Mouse (Mus musculus) intestine, embryonic 15.5 days (tissue): ENCODE results near the gene Cpa5. TPM values are rescaled to one million over a fixed set of nuclear protein-coding genes. Genes with fewer than 3 reads are reported as not detected.

Experiments used
- ATAC-seq: fragments of 200-750 bp; cut with Nextera tagmentation; 2 replicates; pipeline ENCODE4 v1.8.0; 2017; ENCODE audit warnings: moderate TSS enrichment, moderate library complexity
- H3K27ac ChIP-seq: fragments of 300-500 bp; sonication (generic); 2 replicates; pipeline ENCODE4 v1.5.1; 2015; ENCODE audit warnings: mild to moderate bottlenecking, inconsistent platforms
- H3K27me3 ChIP-seq: fragments of 300-500 bp; sonication (generic); replicated peaks from 2 replicates; pipeline ENCODE4 v1.6.1; 2015; ENCODE audit warnings: inconsistent platforms
- H3K36me3 ChIP-seq: fragments of 300-500 bp; sonication (generic); 2 replicates; pipeline ENCODE4 v1.6.1; 2015; ENCODE audit warnings: inconsistent platforms
- H3K4me1 ChIP-seq: fragments of 300-500 bp; sonication (generic); replicated peaks from 2 replicates; pipeline ENCODE4 v1.6.1; 2015; ENCODE audit warnings: inconsistent platforms
- H3K4me2 ChIP-seq: fragments of 300-500 bp; sonication (generic); replicated peaks from 2 replicates; pipeline ENCODE4 v1.6.1; 2015; ENCODE audit warnings: mild to moderate bottlenecking, inconsistent platforms
- H3K4me3 ChIP-seq: fragments of 300-500 bp; sonication (generic); replicated peaks from 2 replicates; pipeline ENCODE4 v1.5.1; 2015; ENCODE audit warnings: inconsistent platforms
- H3K9ac ChIP-seq: fragments of 300-500 bp; sonication (generic); 2 replicates; pipeline ENCODE4 v1.6.1; 2015; ENCODE audit warnings: inconsistent platforms
- H3K9me3 ChIP-seq: fragments of 300-500 bp; sonication (generic); 2 replicates; pipeline ENCODE4 v1.6.1; 2016; ENCODE audit warnings: inconsistent platforms
- WGBS: fragments of 180-500 bp; shearing (Covaris S2); methylation state at CpG from one replicate; pipeline ENCODE4 v1.1.7; 2015; 5-methylcytosine and 5-hydroxymethylcytosine counted together
- polyA plus RNA-seq: library from polyadenylated mRNA; unstranded; fragments of >200 nt; fragmentation: Nextera tagmentation; extraction: Ambion mirVana; gene quantifications from 2 replicates; pipeline ENCODE4 v1.2.1, GENCODE M21; 2015

The Cpa5 gene
- 0.25 TPM in 2 replicates for polyA plus RNA-seq

DNA sequence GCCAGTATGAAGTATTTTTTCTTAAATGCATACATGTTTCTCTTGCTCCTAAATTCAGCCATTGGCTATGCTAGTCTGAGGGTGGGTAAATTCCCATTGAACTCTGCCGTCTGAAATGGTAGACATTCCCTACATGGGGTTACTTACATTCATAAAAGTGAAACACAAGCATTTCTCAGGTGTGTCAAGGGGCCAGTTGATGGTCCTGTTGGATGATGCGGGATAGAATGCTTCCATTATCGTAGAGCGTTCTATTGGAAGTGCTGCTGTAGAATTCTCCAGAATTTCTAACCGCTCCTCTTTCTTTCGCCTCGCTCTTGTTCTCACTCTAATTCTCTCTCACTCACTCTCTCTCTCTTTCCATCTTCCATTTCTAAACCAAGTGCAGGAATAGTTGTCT, at the start of gene Cpa5:
TSS of gene Cpa5 (plus strand) at position 301 of the 400 bp plus-strand sequence.
- Histone ChIP-seq H3K4me1 (no peaks in the 10 kb centered on the region), H3K9me3 (no peaks in the 10 kb centered on the region), H3K27ac (no peak within 1 kb of the TSS), H3K9ac (no peak within 1 kb of the TSS), H3K27me3 (no peaks in the 10 kb centered on the region), H3K36me3 (no peaks in the 10 kb centered on the region), H3K4me3 (no peak within 1 kb of the TSS), H3K4me2 (no peak within 1 kb of the TSS)
- 97% methylated on average over 7 of the region's 7 CpGs for WGBS
- no peak for ATAC-seq

- no peak for ATAC-seq
- no peaks in the 10 kb centered on the region for H3K4me1 ChIP-seq
- H3K4me3 ChIP-seq: no peak overlapping the region
- no peaks in the 10 kb centered on the region for H3K27me3 ChIP-seq
- H3K27ac ChIP-seq: no peak overlapping the region
- no peaks in the 10 kb centered on the region for H3K9me3 ChIP-seq
- H3K4me2 ChIP-seq: no peak overlapping the region
- no peak overlapping the region for H3K9ac ChIP-seq
- no peaks in the 10 kb centered on the region for H3K36me3 ChIP-seq
- WGBS: 71% methylated on average over 4 of the region's 4 CpGs
These were observed 48.7 kb upstream of the Cpa5 start for GRCm38 (mm10) chr6:30562132-30562531.

- Histone ChIP-seq H3K27ac (no peak overlapping the region), H3K4me3 (no peak overlapping the region), H3K4me1 (no peaks in the 10 kb centered on the region), H3K27me3 (no peaks in the 10 kb centered on the region), H3K9me3 (no peaks in the 10 kb centered on the region), H3K36me3 (no peaks in the 10 kb centered on the region), H3K9ac (no peak overlapping the region), H3K4me2 (no peak overlapping the region)
- WGBS: 60% methylated on average over 6 of the region's 6 CpGs
- ATAC-seq: peak; percentile 70
These were observed 47.2 kb upstream of the Cpa5 start for GRCm38 (mm10) chr6:30563575-30563974.

DNA sequence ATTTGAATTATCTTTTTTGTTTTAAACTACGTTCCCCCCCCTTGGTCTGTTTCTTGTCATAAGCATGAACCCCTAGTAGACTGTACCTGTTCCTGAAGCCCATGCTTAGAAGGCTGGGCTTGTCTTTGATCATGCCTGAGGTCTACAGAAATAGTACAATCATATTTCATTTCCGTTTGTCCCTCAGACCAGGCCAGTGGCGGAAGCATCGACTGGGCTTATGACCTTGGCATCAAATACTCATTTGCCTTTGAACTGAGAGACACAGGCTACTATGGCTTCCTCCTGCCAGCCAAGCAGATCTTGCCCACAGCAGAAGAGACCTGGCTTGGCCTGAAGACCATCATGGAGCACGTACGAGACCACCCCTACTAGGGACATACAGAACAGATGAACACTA, 46.8 kb upstream of the Cpa5 start:
- Histone ChIP-seq H3K27me3 (no peaks in the 10 kb centered on the region), H3K9me3 (no peaks in the 10 kb centered on the region), H3K4me2 (no peak overlapping the region), H3K4me1 (no peaks in the 10 kb centered on the region), H3K4me3 (no peak overlapping the region), H3K27ac (no peak overlapping the region), H3K36me3 (no peaks in the 10 kb centered on the region), H3K9ac (no peak overlapping the region)
- ATAC-seq: no peak
- 89% methylated on average over 6 of the region's 6 CpGs for WGBS

- Histone ChIP-seq H3K4me3 (no peak within 1 kb of the TSS), H3K4me1 (0 out of 2 replicates have a peak, but pooled peaks cover 5% of the 10 kb centered on the region), H3K36me3 (no peaks in the 10 kb centered on the region), H3K4me2 (no peak within 1 kb of the TSS), H3K9me3 (no peaks in the 10 kb centered on the region), H3K9ac (no peak within 1 kb of the TSS), H3K27me3 (no peaks in the 10 kb centered on the region), H3K27ac (no peak within 1 kb of the TSS)
- 67% methylated on average over 5 of the region's 5 CpGs for WGBS
- no peak for ATAC-seq
These were observed 42.7 kb upstream of the Cpa5 start, which contains the start of gene Cpa4 for GRCm38 (mm10) chr6:30568069-30568468. TSS of gene Cpa4 (plus strand) at chr6:30568369.

- Histone ChIP-seq H3K9ac (no peak overlapping the region), H3K36me3 (no peaks in the 10 kb centered on the region), H3K4me2 (no peak overlapping the region), H3K27me3 (no peaks in the 10 kb centered on the region), H3K4me1 (0 out of 2 replicates have a peak, but pooled peaks cover 5% of the 10 kb centered on the region), H3K4me3 (no peak overlapping the region), H3K27ac (no peak overlapping the region), H3K9me3 (no peaks in the 10 kb centered on the region)
- 69% methylated on average over 10 of the region's 10 CpGs for WGBS
- ATAC-seq: no peak
These were observed 41.5 kb upstream of the Cpa5 start for GRCm38 (mm10) chr6:30569331-30569730.

DNA sequence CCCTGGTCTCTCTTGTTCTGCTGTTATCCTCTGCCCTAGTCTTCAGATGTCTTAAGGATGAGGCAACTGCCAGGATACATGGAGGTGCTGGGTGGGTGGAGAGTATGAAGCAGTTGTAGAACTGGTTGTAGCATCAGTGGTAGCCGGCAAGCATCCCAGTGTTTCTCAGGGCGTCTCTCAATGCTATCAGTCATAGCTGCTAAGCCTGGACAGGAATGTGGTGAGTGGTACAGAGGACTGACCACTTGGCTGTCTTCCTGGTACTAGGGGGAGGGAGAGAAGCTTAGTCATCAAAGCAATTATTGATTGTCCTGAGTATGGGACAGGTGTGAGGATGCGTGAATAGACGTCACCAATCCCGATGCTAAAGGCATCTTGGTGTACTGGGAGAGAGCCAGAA, 40.8 kb upstream of the Cpa5 start:
- ATAC-seq: no peak
- Histone ChIP-seq H3K27me3 (no peaks in the 10 kb centered on the region), H3K4me1 (0 out of 2 replicates have a peak, but pooled peaks cover 5% of the 10 kb centered on the region), H3K9me3 (no peaks in the 10 kb centered on the region), H3K4me2 (no peak overlapping the region), H3K27ac (no peak overlapping the region), H3K36me3 (no peaks in the 10 kb centered on the region), H3K4me3 (no peak overlapping the region), H3K9ac (no peak overlapping the region)
- 79% methylated on average over 5 of the region's 5 CpGs for WGBS

DNA sequence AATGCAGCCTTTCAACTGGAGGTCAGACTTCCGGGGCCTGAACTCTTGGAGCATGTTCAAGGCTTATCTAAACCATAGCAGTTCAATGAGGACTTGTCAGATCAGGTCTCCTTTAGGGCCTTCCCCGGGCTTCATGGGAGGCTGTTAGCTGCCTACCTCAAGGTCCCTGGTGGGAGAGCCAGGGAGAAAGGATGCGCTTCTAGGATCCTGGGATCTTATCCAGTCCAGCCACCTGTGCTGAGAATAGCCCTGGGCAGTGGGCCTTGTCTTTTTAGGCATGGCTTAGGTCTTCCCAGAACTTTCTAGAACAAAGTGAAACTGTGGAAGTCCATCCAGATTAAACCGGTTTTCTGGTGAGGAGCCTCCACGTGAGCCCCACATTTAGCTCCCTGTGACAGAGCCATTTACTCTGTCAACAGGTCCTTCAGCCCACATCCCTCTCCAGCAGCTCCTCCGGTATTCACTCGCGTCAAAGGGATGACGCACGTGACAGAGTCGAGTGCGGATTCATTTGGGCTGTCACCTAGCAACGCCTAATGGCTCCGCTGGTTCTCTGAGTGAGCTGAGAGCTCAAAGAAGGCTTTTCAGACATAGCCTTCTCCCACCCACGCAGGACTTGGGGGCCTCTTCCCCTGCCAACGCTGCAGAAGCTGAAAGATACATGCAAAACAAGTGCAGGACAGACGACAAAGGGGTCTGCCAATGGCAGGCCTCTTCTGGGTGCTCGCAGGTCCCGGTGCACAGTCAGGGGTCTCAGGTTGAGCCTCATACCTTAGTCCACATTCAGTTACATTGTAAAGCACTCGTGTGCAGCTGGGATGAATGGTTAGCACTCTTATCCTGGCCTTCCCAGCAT, 38.1 kb upstream of the Cpa5 start:
- 55% methylated on average over 20 of the region's 20 CpGs for WGBS
- H3K27ac ChIP-seq: peak overlapping the region; percentile 75
- H3K9me3 ChIP-seq: no peaks in the 10 kb centered on the region
- no peak overlapping the region for H3K4me2 ChIP-seq
- H3K9ac ChIP-seq: no peak overlapping the region
- H3K4me3 ChIP-seq: no peak overlapping the region
- ATAC-seq: peak; percentile 53; the same call in 1 of the 2 replicates
- H3K4me1 ChIP-seq: 0 out of 2 replicates have a peak, but pooled peaks cover 5% of the 10 kb centered on the region
- no peaks in the 10 kb centered on the region for H3K27me3 ChIP-seq
- H3K36me3 ChIP-seq: no peaks in the 10 kb centered on the region

- H3K27ac ChIP-seq: peak overlapping the region; percentile 75; the same call in 1 of the 2 replicates
- WGBS: 41% methylated on average over 5 of the region's 5 CpGs
- H3K9me3 ChIP-seq: no peaks in the 10 kb centered on the region
- H3K9ac ChIP-seq: no peak overlapping the region
- H3K27me3 ChIP-seq: no peaks in the 10 kb centered on the region
- no peak overlapping the region for H3K4me3 ChIP-seq
- H3K36me3 ChIP-seq: no peaks in the 10 kb centered on the region
- H3K4me2 ChIP-seq: no peak overlapping the region
- 0 out of 2 replicates have a peak, but pooled peaks cover 5% of the 10 kb centered on the region for H3K4me1 ChIP-seq
- peak; percentile 63 for ATAC-seq
These were observed 37.4 kb upstream of the Cpa5 start for GRCm38 (mm10) chr6:30573380-30573779.

- no peak overlapping the region for H3K27ac ChIP-seq
These were observed 35.9 kb upstream of the Cpa5 start for GRCm38 (mm10) chr6:30574945-30575344.

GRCm38 (mm10) chr6:30576477-30577203, 34.2 kb upstream of the Cpa5 start:
- no peak overlapping the region for H3K9ac ChIP-seq
- H3K36me3 ChIP-seq: no peaks in the 10 kb centered on the region
- no peak overlapping the region for H3K4me3 ChIP-seq
- H3K27ac ChIP-seq: peak overlapping the region; percentile 27; the same call in 1 of the 2 replicates
- 66% methylated on average over 17 of the region's 17 CpGs for WGBS
- no peaks in the 10 kb centered on the region for H3K27me3 ChIP-seq
- no peaks in the 10 kb centered on the region for H3K9me3 ChIP-seq
- no peak for ATAC-seq
- no peak overlapping the region for H3K4me2 ChIP-seq
- H3K4me1 ChIP-seq: 0 out of 2 replicates have a peak, but pooled peaks cover 5% of the 10 kb centered on the region

More at GRCm38 (mm10) chr6:30574945-30575344, 35.9 kb upstream of the Cpa5 start:
- H3K36me3 ChIP-seq: no peaks in the 10 kb centered on the region
- WGBS: 94% methylated on average over 1 of the region's 1 CpGs
- no peak overlapping the region for H3K4me2 ChIP-seq
- 0 out of 2 replicates have a peak, but pooled peaks cover 5% of the 10 kb centered on the region for H3K4me1 ChIP-seq
- H3K9ac ChIP-seq: no peak overlapping the region
- ATAC-seq: no peak
- no peaks in the 10 kb centered on the region for H3K27me3 ChIP-seq
- H3K4me3 ChIP-seq: no peak overlapping the region
- no peaks in the 10 kb centered on the region for H3K9me3 ChIP-seq
